Mouse (Mus musculus): ENCODE data around the gene Gm15217.

Gene Gm15217

DNA sequence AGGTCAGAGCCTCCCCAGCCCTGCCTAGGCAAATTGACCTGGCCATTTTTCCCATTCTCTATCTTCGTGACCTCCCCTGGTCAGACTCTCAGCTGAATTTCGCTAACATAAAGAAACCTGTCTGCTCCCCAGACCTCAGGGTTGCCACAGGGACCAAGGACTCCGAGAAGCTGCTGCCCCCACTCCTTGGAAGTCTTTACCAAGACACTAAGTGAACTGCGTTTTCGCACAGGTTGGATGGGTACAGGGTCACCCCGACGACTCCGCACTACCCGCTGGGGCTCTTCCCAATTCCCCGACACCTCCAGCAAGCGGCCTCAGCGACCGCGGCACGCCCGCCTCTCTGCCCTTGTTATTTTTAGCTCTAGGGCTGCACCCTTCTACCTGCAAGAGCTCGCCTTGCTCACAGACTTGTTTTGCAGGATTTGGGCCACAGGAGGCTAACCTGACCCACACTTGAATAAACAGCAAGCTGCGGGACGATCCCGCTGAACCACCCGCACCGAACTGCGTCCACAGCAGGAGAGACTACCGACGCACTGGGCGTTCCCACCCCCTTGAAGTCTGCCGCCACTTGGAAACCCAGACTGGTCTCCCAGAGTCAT is 19.0 kb downstream of the Gm15217 start:
- DNase-seq: peak; percentile 27 to 32

DNA sequence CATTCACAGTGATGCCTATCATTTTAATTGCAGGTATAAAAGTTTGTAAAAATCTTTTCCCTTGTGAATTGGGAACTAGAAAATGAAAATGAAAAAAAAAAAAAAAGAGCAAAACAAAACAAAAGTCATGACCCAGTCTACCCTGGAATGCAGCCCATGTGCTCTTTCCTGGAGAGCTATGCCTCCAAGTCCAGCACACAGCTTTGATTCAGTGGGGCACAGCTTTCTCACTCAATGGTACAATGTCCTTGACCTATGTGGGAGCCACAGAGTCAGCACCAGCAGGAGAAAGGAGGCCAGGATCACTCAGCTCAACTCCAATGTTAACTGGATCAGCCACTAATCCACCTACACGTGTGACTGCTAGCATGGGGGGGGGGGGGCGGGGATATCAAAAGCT is 20.7 kb downstream of the Gm15217 start:
- DNase-seq: no peak

DNA sequence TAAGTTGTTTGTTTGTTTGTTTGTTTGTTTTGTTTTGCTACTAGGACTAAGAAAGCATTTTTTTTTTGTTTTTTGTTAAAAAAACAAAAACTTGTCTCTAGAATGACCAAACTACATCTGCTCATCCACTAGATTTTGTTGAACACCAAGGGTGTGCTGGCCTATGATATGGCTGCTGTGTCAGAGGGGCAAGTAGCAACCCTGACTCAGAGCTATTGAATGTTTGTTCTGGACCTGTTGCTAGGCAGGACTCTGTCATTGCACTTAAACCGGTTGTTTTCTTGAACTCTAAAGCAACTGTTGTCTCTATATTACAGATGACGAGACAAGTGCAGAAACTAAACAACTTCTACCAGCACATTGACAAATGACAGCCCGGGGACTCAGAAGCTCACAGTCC is 29.1 kb downstream of the Gm15217 start:
- no peak for DNase-seq

DNA sequence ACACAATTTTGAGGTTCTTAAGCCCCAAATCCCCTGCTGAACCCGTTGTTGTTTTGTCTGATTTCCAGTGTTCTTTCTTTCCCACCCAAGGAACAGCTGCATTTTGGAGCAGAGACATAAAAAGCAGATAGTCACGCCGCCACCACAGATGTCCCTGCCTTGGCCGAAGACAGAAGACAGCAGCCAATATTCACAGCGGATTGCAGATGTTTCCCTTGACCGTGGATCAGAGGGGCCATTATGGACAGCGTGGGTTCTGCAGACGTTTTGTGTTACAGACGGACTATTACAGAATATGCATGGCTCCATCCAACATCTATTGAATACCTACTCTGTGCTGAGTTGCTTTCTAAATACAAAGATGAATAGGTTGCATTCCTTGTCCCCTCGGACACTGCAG is 29.8 kb downstream of the Gm15217 start:
- DNase-seq: no peak

DNA sequence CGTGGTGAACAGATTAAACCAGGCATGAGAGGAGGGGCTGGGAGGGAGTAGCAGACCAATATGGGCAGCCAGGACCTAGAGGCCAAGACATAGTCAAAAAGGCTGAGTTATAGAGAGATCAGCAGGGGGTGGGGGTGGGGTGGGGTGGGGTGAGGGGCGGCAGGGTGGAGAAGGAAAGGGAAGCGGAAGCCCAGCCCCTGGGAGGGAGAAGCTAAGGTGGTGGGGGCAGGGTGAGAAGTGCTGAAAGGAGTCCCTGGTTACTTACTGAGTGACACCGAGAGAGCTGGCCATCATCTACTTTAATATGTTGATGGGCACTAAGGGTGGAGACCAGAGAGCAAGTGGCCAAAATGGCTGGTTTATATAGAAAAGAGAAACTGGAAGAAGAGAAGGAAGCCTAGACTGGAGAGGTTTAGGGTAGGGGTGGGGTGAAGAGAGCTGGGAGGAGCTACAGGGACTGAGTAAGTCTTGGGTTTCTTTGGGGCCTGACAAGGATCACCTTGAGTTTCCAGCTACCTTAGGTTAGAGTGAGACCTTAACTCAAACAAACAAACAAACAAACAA is 31.4 kb downstream of the Gm15217 start:
- DNase-seq: no peak

DNA sequence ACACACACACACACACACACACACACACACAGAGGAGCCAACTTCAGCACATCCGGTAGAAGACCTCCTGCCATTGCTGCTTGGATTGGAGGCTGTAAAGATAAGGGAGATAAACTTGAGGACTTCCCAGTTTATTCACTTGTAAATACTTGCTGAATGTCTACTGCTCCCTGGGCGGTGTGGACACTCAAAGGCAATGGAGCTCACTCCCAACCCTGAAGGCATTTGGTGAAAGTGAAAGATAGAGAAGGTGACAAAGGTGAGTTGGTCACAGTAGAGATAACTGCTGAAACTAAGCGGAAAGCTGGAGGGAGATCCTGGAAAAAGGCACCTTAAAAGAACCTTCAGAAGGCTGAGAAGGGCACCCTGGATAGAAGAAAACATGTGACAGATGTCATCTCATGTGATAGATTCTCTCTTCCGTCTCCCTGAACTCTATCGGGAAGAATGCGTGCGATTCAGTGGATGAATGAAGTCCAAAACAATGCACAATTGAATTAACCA is 33.3 kb downstream of the Gm15217 start:
- no peak for DNase-seq

DNA sequence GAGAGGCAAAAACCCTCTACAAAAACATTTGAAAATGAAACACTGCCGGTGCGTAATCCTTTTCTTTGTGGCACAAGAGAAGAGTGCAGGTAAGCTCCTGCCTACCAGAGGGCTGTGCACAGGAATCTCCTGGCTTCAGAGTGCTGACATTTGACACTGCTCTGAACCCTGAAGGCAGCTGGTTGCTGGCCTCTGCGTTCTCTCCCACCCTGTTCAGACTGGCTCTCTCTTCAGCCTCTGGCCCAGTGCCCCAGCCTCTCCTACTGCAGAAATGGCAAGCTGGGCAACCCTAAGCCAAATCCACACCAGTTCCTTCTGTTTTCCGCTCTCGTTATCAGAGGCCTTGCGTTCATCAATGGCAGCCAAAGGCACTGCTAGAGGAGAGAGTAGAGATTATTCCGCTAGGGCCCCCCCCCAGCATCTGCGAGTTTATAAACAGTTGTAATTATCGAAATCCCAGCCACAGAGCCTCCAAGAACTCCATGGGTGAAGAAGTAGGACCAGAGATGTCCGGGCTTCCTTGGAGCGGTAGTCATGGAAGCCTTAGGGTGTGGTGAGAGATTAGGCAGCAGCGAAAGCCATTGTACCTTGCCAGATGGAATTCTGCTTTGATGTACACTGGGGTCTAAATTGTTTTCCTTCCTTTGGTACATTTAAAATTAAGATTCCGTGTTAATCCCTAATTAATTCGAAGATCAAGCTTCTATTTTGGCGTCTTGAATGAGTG is 39.3 kb downstream of the Gm15217 start:
- no peak for DNase-seq

DNA sequence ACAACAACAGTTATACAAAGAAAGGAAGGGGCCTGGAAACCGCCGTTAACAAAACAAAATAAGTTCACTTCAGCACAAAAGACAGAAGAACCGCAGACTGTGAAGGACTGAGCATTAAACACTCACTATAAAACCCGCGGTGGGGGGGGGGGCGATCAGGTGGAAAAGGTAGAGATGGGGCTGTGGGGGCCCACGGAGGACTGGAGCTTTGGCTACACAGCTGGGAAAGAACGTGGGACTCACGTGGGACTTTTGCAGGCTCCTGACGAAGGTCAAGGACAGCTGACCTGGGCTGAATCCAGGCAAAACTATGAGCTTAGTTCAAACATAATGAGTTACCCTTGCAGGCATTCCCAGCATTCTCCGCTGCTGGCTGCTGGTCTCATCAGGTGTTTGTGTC is 40.1 kb downstream of the Gm15217 start:
- no peak for DNase-seq

DNA sequence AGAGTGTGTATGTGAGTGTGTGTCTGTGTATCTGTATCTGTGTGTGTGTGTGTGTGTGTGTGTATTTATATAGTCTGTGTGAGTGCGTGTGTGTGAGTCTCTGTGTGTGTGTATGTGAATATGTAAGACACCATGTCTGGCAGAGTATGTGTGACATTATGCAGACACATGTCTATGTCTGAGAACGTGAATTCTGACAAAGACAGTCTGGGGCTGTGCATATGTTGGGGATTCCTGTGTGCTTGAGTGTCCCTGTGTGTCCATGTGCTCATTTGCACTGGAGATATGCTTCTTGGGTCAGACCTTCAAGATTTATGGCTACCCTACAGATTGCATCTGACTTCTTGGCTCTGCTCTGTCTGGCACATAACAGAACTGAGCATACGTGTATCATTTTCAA is 42.6 kb downstream of the Gm15217 start:
- DNase-seq: no peak

DNA sequence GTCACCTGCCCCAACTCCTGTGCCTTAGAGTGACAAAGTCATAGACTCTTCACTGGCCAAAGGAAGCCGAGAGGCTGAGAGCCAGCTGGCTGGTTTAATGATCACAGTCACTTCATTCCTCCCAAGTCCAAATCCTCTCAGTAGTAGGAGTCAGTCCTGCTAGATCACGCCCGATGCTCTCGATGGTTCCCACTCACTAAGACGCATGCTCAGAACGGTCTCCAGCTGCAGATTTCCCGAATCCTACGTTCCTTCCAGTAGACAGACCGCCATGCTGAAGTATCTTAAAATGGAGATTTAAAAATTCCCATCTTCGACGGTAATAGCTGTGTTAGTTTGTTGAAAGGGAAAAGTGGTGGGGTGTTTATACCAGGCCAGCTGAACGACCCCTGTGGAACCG is 48.0 kb downstream of the Gm15217 start:
- no peak for DNase-seq

DNA sequence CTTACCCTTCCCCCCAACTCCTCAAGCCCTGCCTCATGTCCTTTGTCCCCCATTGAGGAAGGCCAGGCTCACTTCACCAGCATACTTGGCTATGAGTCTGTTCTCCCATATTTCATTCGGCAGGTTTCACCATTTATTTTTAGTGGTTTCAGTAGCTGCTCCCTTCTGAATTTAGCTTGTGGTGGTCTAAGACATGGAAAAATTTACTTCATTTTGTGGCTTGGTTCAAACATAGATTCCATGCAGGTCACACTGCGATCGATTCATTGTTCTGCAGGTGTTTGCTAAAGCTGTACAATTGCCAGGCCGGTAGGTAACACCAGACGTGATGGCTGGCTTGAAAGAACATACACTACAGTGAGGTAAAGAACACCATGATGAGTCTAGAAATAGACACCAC is 51.0 kb downstream of the Gm15217 start:
- no peak for DNase-seq

Measured in cerebellum, postnatal 25 days (tissue).